Mouse (Mus musculus): Measurements from ENCODE around the gene Cox17. TPM values are rescaled to one million over a fixed set of nuclear protein-coding genes. Genes with fewer than 3 reads are reported as not detected.

Gene Cox17
- polyA plus RNA-seq, 1 experiment from 2014 or later, result 124 TPM

GRCm38 (mm10) chr16:38350361-38350855 is 3.6 kb downstream of the Cox17 start:
- H3K4me1 ChIP-seq, result peaks cover 6% of the 10 kb centered on the region
- ATAC-seq (ENCODE audit: insufficient number of reproducible peaks, low FRiP score, low TSS enrichment, low read depth), result no peak
- H3K9me3 ChIP-seq (replicated peaks), result no peaks in the 10 kb centered on the region
- no peaks in the 10 kb centered on the region for H3K27me3 ChIP-seq
- H3K9ac ChIP-seq, result no peak overlapping the region
- no peak overlapping the region for H3K27ac ChIP-seq (replicated peaks)
- H3K4me3 ChIP-seq (replicated peaks), result no peak overlapping the region
- H3K36me3 ChIP-seq, result peaks cover 26% of the 10 kb centered on the region
- no peak overlapping the region for H3K4me2 ChIP-seq (replicated peaks)
- 82% methylated on average over 7 of the region's 7 CpGs for WGBS

DNA sequence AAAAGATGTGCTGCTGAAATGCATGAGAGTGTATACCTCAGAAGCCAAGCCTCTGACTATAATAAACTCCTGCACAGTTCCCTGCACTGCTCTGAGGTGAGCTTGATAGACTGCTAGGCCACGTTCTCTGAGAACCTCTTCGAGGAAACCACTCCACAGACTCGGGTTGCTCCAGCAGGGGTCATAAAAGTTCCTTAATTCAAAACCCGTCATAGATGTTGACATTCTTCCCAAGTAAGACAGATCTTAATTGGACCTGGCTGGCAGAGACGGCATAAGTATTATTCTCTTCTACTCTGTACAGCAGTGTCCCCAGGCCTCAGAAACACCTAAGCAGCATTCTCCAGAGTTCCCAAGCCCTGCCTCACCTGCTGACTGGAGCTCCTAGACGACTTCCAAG is 4.1 kb downstream of the Cox17 start:
- no peaks in the 10 kb centered on the region for H3K27me3 ChIP-seq
- peaks cover 6% of the 10 kb centered on the region for H3K4me1 ChIP-seq
- no peak overlapping the region for H3K9ac ChIP-seq
- WGBS, result 72% methylated on average over 6 of the region's 6 CpGs
- no peak overlapping the region for H3K4me2 ChIP-seq (replicated peaks)
- no peak overlapping the region for H3K27ac ChIP-seq (replicated peaks)
- no peak for ATAC-seq (ENCODE audit: insufficient number of reproducible peaks, low FRiP score, low TSS enrichment, low read depth)
- H3K9me3 ChIP-seq (replicated peaks), result no peaks in the 10 kb centered on the region
- H3K4me3 ChIP-seq (replicated peaks), result no peak overlapping the region
- peaks cover 26% of the 10 kb centered on the region for H3K36me3 ChIP-seq

DNA sequence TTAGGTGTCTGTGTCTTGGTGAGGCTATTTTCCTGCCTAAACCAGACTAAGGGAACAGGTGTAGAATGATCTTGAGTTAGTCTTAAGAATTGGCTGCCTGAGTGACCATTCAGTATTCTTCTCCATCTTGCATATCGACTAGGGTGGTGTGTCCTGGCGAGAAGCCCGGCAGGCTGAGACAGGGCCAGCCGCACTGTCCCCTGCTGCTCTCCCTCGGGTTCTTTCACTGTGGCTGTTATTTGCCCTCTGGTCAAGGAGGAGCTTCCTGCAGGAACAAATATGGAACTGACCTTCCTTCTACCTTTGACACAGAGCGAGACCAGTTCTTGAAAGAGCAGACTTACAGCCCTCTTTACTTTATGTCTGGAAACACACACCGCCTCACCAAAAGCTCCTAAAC is 5.2 kb downstream of the Cox17 start:
- Histone ChIP-seq H3K36me3 (peaks cover 26% of the 10 kb centered on the region), H3K9me3 (replicated peaks) (no peaks in the 10 kb centered on the region), H3K27me3 (no peaks in the 10 kb centered on the region), H3K4me3 (replicated peaks) (no peak overlapping the region), H3K4me2 (replicated peaks) (no peak overlapping the region), H3K4me1 (peaks cover 6% of the 10 kb centered on the region), H3K27ac (replicated peaks) (no peak overlapping the region), H3K9ac (no peak overlapping the region)
- WGBS, result 83% methylated on average over 7 of the region's 7 CpGs
- no peak for ATAC-seq (ENCODE audit: insufficient number of reproducible peaks, low FRiP score, low TSS enrichment, low read depth)

DNA sequence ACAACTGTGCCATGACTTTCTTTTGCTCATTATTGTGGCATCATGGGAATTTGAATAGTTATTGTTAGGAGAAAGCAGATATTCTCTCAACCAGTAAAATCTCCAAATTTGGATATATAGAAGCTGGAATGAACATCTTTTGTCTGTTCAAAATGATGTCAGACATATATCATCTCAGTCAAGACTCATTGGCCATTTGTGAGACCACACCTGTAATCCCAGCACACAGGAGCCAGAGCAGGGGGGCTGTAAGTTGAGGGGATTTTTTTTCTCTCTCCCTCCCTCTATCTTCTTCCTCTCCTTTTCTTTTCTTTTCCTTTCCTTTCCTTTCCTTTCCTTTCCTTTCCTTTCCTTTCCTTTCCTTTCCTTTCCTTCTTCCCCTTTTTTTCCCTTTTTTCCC is 6.1 kb downstream of the Cox17 start:
- no peaks in the 10 kb centered on the region for H3K9me3 ChIP-seq (replicated peaks)
- no peaks in the 10 kb centered on the region for H3K27me3 ChIP-seq
- no peak overlapping the region for H3K4me3 ChIP-seq (replicated peaks)
- peaks cover 26% of the 10 kb centered on the region for H3K36me3 ChIP-seq
- peaks cover 1% of the 10 kb centered on the region for H3K4me1 ChIP-seq
- no peak for ATAC-seq (ENCODE audit: insufficient number of reproducible peaks, low FRiP score, low TSS enrichment, low read depth)
- H3K27ac ChIP-seq (replicated peaks), result no peak overlapping the region
- H3K9ac ChIP-seq, result no peak overlapping the region
- H3K4me2 ChIP-seq (replicated peaks), result no peak overlapping the region

DNA sequence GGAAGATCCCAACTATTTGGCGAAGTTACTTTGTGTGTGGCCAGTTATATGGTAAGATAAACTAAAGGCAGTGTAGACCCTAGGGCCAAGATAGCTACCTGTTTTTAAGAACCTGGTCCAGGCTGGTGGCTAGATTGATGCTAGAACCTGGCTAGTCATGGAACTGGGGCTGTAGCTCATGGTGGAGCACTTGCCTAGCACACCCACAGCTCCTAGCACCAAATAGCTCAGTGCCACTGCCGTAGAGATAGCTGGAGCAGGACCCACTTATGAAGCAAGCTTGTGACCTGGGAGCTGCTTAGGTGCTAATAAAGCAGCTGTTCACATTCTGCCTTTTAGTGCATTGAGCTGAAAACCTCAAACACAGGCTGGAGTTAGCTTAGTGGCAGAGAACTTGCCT is 6.9 kb downstream of the Cox17 start:
- Histone ChIP-seq H3K4me2 (replicated peaks) (no peak overlapping the region), H3K9me3 (replicated peaks) (no peaks in the 10 kb centered on the region), H3K4me1 (no peaks in the 10 kb centered on the region), H3K9ac (no peak overlapping the region), H3K4me3 (replicated peaks) (no peak overlapping the region), H3K27ac (replicated peaks) (no peak overlapping the region), H3K27me3 (no peaks in the 10 kb centered on the region), H3K36me3 (peaks cover 26% of the 10 kb centered on the region)
- ATAC-seq (ENCODE audit: insufficient number of reproducible peaks, low FRiP score, low TSS enrichment, low read depth), result no peak
- WGBS, result 97% methylated on average over 2 of the region's 2 CpGs

DNA sequence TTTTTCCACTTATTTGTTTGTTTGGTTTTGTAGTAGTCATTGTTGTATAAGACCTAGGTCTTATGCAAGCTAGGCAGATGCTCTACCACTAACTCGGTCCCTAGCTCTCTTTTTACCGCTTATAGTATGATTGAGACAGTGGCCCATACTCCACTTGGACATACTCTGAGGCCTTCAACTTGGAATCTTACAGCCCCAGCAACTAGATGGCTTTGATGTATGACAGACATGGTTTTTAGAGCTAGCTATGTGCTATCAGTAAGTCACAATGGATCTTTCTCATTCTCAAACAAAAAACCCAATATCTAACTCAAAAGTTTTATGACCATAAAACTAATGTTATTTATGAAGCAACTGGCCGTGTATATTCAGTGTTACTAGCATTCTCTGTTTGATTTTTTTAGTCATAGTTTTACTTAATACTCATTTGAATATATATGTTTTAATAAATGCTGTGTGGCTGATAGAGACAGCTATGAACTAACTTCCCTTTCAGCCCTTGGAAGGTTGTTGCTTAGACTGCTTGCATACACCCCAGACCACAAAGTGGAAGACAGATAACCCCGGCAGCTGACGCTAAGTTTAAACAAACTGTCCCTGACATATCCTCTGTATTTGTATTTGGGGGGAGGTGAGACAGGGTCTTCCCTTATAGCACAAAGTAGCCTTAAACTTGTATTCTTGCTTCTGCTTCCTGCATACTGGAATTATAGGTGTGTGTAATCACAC is 7.6 kb downstream of the Cox17 start:
- Histone ChIP-seq H3K4me2 (replicated peaks) (no peak overlapping the region), H3K27ac (replicated peaks) (no peak overlapping the region), H3K4me1 (no peaks in the 10 kb centered on the region), H3K4me3 (replicated peaks) (no peak overlapping the region), H3K9me3 (replicated peaks) (no peaks in the 10 kb centered on the region), H3K9ac (no peak overlapping the region), H3K36me3 (peaks cover 26% of the 10 kb centered on the region), H3K27me3 (no peaks in the 10 kb centered on the region)
- no peak for ATAC-seq (ENCODE audit: insufficient number of reproducible peaks, low FRiP score, low TSS enrichment, low read depth)
- WGBS, result 88% methylated on average over 5 of the region's 5 CpGs

GRCm38 (mm10) chr16:38358256-38358812 is 11.5 kb downstream of the Cox17 start:
- H3K27ac ChIP-seq (replicated peaks), result no peak overlapping the region
- H3K4me1 ChIP-seq, result peaks cover 9% of the 10 kb centered on the region; the same call in 1 of the 2 replicates
- no peaks in the 10 kb centered on the region for H3K36me3 ChIP-seq
- H3K4me3 ChIP-seq (replicated peaks), result no peak overlapping the region
- ATAC-seq (ENCODE audit: insufficient number of reproducible peaks, low FRiP score, low TSS enrichment, low read depth), result no peak
- 86% methylated on average over 6 of the region's 6 CpGs for WGBS
- H3K27me3 ChIP-seq, result no peaks in the 10 kb centered on the region
- no peak overlapping the region for H3K4me2 ChIP-seq (replicated peaks)
- no peak overlapping the region for H3K9ac ChIP-seq
- no peaks in the 10 kb centered on the region for H3K9me3 ChIP-seq (replicated peaks)

DNA sequence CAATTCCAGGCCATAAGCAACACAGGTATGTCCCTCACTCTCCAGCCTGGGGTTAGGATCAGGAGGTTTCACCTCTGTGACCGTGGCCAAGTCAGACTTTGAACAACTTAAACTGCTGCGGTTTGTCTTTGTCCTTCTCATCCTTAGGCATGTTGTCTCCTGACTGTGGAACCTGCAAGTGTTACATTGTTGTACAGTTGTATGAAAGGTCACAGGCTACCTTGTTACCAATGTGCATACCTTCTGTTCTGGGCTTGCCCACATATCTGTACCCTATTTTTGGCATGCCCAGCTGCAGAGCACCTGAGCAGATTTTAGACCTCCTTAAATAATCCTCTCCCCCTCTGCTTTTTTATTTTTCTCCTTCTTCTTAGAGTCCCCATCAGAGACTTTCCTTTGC is 12.4 kb downstream of the Cox17 start:
- Histone ChIP-seq H3K27me3 (no peaks in the 10 kb centered on the region), H3K4me3 (replicated peaks) (no peak overlapping the region), H3K9me3 (replicated peaks) (no peaks in the 10 kb centered on the region), H3K4me2 (replicated peaks) (no peak overlapping the region), H3K4me1 (peaks cover 9% of the 10 kb centered on the region; the same call in 1 of the 2 replicates), H3K9ac (no peak overlapping the region), H3K27ac (replicated peaks) (no peak overlapping the region), H3K36me3 (no peaks in the 10 kb centered on the region)
- WGBS, result 83% methylated on average over 2 of the region's 2 CpGs
- no peak for ATAC-seq (ENCODE audit: insufficient number of reproducible peaks, low FRiP score, low TSS enrichment, low read depth)

- Histone ChIP-seq H3K4me2 (replicated peaks) (no peak overlapping the region), H3K27me3 (no peaks in the 10 kb centered on the region), H3K9ac (no peak overlapping the region), H3K4me3 (replicated peaks) (no peak overlapping the region), H3K4me1 (peaks cover 9% of the 10 kb centered on the region; the same call in 1 of the 2 replicates), H3K9me3 (replicated peaks) (no peaks in the 10 kb centered on the region), H3K36me3 (no peaks in the 10 kb centered on the region), H3K27ac (replicated peaks) (no peak overlapping the region)
- no peak for ATAC-seq (ENCODE audit: insufficient number of reproducible peaks, low FRiP score, low TSS enrichment, low read depth)
- WGBS, result 71% methylated on average over 3 of the region's 3 CpGs
Observed at GRCm38 (mm10) chr16:38359857-38360256, 13.1 kb downstream of the Cox17 start.

- no peak for ATAC-seq (ENCODE audit: insufficient number of reproducible peaks, low FRiP score, low TSS enrichment, low read depth)
- WGBS, result 13% methylated on average over 2 of the region's 2 CpGs
Observed at GRCm38 (mm10) chr16:38360317-38360716, 13.5 kb downstream of the Cox17 start.

GRCm38 (mm10) chr16:38361933-38362332 is 15.1 kb downstream of the Cox17 start, which contains the start of gene Popdc2:
Gene Popdc2, plus strand, starts transcription at chr16:38362209.
- no peak within 1 kb of the TSS for H3K4me3 ChIP-seq (replicated peaks)
- no peak within 1 kb of the TSS for H3K4me2 ChIP-seq (replicated peaks)
- no peaks in the 10 kb centered on the region for H3K9me3 ChIP-seq (replicated peaks)
- no peaks in the 10 kb centered on the region for H3K27me3 ChIP-seq
- no peak within 1 kb of the TSS for H3K9ac ChIP-seq
- H3K4me1 ChIP-seq, result peaks cover 9% of the 10 kb centered on the region; the same call in 1 of the 2 replicates
- ATAC-seq (ENCODE audit: insufficient number of reproducible peaks, low FRiP score, low TSS enrichment, low read depth), result no peak
- H3K27ac ChIP-seq (replicated peaks), result no peak within 1 kb of the TSS; the same call in 1 of the 2 replicates
- WGBS, result 37% methylated on average over 10 of the region's 10 CpGs
- H3K36me3 ChIP-seq, result no peaks in the 10 kb centered on the region

More at GRCm38 (mm10) chr16:38360317-38360716, 13.5 kb downstream of the Cox17 start:
- H3K27ac ChIP-seq (replicated peaks), result no peak overlapping the region
- H3K9ac ChIP-seq, result no peak overlapping the region
- no peak overlapping the region for H3K4me3 ChIP-seq (replicated peaks)
- H3K27me3 ChIP-seq, result no peaks in the 10 kb centered on the region
- H3K9me3 ChIP-seq (replicated peaks), result no peaks in the 10 kb centered on the region
- no peak overlapping the region for H3K4me2 ChIP-seq (replicated peaks)
- H3K4me1 ChIP-seq, result peaks cover 9% of the 10 kb centered on the region; the same call in 1 of the 2 replicates
- no peaks in the 10 kb centered on the region for H3K36me3 ChIP-seq
